Mouse (Mus musculus): ENCODE measurements around the gene Prex1.

Prex1 gene

DNA sequence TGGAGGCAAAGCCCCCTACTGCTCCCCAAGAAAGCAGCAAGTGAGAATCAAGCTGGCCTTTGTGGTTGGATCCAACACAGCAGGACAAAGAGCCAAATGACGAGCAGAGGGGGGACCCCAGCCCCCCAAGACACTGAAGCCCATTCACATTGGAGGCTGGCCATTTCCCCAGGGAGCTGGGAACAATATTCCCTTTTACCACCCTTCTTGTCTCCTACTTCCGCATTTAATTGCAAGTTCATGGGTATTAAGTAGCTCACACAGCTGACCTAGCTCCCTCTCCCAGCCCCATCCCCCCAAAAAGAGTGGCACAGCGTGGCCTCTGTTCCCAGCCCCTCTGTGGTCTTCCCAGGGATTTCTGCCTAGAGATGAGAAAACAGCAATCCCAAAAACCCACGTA is 30.8 kb downstream of the Prex1 start:
- no peak for DNase-seq

DNA sequence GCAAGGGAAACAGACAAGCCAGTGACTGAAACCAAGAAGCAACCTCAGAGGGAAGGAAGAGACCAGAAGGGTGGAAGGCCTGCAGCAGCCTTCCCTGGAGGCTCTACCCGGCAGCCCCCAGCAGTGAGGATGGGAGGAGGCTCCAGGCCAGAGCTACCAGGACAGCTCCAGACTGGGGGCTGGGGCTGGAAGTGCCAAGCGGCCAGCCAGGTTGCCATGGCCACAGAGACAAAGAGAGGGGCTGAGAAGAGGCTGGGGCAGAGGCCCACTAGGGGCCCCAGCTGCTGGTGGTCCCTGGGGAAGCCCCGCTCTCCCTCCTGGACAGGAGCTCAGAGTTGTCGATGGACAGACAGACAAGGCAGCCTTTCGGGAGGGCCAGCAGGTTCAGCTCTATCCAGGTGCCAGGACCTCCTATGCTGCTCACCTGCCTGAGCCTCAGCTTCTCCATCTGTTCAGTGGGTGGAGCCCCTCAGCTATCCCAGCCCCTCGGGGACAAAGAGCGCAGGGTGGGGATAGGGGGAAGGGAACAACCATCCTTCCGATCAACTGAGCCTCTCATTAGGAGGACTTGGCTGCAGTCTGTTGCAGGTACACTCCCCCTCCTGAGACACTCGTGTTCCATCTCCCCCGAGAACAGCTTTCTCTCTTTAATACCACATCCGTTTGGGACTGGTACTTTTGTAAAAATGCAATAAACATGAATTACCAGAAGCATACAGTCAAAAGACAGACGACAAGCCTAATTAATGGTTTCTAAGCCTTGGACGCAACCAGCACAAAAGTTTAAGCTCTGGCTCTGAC is 34.5 kb downstream of the Prex1 start:
- no peak for DNase-seq

DNA sequence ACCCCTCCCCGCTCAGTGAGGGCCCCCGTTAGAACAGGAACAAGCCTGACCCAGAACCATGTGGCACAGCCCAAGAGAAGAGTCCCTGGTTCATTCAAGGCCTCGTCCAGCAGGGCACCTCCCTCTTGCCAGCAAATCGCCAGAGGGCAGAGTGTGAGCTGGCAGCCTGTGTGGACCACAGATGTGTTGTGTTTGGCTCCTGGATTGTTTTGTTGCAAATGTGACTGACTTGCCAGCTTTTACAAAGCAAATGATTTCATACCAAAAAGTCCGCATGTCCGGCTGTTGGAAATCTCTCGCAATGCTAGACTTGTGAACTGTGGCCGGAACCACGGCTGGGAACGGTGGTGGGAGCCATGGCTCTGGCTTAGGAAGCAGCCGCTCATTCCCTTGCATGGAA is 36.7 kb downstream of the Prex1 start:
- no peak for DNase-seq

DNA sequence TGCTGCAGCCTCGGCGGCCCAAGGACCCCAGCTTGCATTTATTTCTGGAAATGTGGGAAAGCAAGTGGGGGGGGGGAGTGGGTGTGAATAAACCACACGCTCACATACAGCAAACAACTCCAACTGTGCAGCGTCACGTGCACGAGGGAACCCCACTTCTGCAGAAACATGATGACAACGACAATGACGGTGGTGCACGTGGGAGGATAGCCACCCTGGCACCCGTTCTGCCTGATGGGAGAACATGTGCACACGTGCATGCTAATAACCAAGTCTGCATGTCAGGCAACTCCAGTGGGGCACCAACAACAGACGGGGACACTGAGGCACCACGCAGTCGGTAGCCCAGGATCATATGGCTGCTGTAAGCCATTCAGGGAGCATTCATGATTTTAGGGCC is 37.1 kb downstream of the Prex1 start:
- DNase-seq, result no peak

DNA sequence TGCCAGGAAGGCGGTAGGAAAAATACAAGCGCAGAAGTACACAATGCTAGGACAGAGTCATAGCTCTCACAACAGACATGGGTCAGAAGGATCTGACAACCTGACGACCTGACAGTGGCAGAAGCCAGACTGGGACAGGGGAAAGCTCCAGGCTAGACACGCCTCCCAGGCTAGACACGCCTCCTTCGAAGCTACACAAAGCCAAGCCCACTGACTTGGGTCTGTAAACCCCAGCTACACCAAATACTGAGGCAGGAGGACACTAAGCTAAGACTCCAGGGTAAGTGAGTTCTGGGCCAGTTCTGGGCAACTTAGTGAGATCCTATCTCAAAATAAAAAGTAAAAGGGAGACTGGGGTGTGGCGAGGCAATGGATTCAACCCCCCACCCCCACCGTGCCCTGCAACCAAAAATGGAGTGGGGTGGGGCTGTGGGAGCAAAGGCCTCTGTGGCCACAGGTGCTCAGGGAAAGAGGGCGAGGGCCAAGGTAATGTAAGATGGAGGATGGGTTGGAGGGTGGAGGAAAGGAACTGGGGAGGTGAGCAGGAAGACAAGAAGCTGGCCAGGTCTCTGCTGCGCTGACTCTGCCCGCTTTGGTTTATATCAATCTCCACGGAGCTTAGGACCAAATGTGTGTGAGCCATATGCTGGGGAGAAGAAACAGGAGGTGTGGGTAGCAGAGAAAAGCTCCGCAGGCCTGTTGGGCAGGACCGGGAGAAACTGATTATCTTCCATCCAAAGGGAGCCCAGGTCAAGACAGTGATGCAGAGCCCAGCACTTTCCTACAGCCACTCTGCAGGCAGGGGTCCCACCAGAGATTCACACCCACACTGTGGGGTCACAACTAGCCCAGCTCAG is 37.8 kb downstream of the Prex1 start:
- no peak for DNase-seq

DNA sequence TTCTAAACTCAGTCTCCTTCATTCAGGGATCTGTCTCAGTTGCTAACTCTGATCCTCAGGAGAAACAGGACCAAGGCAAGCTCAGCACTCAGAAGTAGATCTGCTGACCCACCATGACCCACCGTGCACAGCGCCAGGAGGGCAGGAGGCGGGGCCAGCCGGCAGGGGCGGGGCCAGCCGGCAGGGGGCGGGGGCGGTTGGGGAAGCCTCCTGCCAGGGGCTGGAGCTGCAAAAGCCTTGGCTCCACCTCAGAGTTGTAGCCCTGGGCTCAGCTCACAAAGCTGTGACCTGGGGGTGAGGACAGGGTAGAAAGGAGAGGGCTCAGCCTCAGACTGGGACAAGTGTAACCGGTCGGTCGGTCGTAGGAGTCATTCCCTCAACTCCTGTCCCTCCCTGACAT is 38.9 kb downstream of the Prex1 start:
- DNase-seq, result no peak

DNA sequence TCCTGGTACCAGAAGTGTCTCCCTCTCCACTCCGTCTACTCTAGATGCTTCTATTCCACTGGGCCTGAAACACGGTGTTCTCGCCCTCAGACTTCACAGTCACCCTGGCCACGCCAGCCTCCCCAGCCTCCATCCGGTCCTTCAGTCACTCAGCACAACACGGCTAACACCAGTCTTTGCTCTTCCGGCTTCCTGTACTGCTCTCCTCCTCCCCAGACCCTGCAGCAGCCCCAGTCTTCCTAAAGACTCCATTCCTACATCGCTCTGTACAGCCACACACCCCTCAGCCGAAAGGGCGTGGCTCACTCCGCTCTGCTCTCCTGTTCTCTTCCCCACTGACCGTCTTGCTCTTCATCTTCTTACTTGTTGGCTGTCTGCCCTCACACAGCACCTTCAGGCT is 39.7 kb downstream of the Prex1 start:
- DNase-seq, result no peak

DNA sequence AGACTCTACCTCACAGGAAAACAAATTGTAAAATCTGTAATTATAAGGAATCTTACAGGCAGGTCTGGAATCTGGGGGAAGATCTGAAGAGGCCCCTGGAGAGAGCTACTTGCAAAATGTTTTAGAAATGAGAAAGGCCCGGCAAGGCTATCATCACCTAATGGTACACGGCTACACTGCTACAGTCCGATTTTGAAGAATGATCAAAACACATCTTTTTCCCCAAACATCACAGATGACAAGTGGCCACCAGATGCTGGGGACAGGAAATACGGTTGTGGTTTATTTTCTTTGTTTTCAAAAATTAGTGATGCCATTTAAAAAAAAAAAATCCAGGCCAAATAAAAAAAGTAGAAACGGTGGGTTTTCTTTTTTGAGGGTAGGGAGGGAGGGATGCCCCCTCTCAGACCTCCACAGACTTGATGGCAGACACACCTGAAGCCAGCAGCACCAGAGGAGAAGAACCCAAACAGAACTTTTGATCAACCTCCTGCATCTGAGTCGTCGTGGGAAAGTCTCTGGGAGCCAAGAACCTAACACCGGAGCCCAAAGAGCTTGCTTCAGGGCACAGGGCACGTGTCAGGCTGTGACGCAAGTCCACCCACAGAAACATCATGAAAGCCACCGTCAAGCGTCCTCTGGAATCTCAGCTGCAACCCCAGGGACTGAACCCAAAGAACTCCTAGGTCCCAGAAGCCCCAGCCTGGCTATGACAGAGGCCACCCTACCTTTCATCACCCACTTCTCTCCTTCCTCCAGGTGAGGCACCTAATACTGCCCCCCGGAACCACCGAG is 41.3 kb downstream of the Prex1 start:
- no peak for DNase-seq

DNA sequence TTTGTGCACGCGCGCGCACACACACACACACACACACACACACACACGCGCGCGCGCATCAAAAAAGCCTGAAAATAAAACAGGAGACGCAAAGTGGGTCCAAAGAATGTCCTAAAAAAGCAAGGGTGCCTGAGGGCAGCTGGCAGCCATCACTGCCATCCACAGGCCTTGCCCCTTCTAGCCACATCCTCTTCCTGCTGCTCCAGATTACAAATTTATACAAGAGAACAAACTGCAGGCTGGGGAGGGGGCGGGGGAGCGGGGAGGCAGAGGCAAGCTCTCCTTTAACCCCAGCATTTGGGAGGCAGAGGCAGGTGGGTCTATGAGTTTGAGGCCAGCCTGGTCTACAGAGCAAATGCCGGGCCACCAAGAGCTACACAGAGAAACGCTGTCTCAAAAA is 42.0 kb downstream of the Prex1 start:
- DNase-seq, result peak; percentile 58

DNA sequence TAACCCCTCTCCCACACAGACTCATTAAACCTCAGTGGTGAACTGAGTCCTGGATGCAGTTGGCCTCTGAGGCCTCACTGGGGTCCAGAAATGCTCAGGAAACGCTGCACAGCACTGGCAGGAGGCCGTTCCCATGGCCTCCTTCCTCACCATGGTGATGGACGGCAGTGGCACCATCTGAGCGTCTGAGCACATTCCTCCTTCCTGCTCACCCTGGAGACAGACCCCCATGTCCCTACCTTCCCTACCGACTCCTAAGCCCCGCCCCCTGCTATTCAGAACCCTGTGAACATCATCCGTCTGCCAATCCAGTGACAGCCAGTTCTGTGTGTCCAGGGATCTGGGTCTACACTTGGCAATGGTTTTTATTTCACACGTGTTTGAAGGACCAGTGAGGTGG is 42.6 kb downstream of the Prex1 start:
- DNase-seq, result no peak

DNA sequence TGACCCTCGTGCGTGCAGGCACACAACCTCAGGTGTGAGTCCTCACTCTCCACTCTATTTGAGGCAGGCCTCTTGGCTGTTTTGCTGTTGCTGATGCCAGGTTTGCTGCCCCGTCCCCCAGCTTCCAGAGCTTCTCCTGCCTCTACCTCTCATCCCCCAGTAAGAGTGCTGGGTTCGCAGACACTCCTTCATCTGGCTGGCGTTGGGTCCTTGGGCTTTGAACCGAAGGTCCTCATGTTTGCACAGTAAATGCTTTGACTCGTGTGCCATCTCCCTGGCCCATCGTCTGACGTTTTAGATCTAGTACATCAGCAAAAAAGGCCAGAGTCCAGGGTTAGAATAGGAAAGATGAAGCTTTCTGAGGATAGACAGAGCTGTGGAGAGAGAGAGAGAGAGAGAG is 43.7 kb downstream of the Prex1 start:
- DNase-seq, result no peak

DNA sequence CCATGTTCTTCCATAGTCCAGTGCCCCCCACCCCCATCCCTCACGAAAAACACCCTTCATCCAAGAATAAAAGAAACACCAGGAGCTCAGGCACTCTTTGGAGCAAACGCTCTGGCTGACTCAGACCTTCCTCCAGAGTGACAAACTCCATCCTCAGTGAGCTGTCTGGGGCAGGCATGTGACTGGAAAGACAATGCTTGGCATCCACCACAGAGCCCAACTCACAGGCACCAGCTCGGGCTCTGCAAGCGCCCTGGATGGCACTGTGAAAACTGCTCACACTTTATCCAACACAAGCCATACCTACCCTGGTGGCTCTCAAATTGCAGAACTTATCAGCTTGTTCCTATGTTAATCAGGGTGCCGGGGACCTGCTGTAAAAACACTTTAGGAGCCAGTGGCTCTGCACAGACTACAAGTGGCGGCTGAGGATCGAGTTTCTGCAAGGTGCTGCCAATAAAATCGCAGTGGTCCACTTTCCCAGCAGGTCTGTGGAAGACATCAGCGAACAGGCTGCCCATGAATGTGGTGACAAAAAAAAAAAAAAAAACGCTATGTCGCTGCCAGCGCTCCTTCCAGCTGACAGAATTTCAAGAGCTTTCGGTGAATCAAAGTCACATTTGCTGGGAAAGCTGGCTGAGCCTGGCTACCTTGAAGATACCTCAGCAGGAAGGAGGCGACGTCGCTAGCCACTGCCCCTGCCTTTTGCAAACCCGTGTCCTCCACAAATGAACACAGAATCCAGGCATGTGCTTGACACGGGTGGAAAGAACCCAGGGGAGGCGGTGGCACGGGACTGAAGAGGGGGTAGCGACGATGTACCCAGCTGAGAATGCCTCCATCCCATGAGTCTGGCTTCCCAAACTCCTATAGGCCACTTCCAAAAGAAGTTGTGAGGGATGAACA is 45.6 kb downstream of the Prex1 start:
- DNase-seq, result no peak

DNA sequence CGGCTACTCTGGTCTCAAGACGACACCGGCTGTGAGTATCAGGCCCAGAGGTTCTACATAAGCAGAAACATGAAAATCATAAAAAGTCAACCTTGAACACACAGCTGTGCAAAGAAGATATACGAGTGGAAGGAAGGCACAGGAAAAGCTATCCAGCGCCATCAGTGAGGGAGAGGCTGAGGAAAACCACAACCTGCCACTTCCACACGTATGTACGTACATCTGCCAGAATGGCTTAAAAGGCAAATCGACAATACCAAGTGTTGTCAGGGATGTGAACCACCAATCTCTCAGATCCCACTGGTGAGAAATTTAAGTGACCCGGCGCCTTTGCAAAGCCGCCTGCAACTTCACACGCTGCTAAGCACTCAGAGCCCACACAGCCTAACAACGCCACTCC is 47.5 kb downstream of the Prex1 start:
- DNase-seq, result no peak

DNA sequence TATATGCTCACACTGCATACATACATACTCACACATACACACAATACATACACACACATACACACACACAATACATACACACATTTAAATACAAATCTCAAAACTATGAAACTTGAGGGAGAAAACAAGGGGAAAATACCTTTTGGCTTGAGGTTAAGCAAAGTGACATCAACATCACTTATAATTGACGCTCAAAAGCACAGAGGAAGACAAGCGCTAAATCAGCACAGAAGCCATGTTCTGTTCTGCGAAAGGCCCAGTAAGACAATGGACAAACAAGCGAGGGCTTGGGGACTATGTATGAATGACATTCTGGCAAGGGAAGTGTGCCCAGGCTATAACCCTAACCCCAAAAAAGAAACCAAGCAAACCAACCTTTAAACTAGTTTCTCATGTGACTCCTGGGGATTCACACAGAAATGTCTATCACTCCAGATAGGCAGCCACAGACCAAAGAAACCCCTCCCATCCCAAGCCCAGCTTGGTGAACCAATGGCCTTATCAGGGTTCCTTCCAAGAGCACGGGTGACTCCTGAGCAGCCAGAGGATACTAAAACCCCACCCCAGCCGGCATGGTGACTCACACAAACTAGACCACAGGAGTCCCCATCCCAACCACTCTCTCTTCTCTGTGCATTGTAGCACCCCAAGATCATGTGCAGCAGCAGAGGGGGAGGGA is 48.2 kb downstream of the Prex1 start:
- DNase-seq, result no peak

DNA sequence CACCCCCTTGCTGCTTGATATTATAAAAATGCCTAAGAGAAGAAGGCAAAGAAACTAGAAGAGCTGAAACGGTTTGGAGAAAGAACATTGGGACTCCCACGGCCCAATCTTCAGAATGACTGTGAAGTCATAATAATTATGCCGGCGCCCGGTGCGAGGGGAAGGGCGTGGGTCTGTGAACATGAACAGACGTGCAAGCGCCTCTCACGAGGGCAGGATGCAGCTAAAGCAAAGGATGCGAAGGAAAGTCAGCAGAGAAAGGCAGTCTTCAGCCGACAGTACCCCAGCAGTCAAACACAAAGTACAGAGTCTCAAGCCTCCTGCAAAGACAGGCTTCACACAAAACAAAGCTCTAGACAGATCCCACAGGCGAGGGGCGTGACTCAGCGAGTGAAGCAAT is 49.1 kb downstream of the Prex1 start:
- DNase-seq, result no peak

DNA sequence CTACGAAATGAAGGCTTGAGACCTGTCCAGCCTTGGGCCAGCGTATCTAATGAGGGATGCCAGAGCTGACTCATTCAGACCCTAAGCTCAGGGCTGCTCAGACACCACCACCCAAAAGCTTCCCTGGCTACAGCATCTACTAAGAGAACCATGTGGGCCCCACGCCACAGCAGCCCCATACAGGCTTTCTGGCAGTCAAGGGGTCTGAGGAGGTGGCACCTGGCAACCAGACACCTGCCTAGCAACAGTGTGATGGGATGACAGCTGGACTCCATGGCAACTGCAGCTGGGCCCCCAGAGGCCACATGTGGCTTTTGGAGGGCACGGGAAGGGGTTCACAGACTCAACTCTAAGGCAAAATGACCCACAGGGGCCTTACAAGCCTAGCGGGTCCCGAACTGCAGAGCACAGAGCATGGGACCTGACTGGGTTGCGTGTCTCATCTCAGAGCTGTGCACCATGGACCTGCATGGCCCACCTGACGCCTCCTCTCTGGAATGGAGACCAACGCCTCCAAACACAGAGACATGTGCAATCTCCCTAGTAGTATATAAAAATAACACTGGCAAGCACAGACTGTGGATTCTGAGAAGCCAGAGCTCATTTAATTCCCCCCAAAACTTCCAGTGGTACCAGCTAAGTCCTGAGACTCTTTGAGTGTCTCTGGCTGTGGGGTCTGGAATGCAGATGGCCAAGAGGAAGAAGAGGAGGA is 50.2 kb downstream of the Prex1 start:
- DNase-seq, result peak; percentile 73

DNA sequence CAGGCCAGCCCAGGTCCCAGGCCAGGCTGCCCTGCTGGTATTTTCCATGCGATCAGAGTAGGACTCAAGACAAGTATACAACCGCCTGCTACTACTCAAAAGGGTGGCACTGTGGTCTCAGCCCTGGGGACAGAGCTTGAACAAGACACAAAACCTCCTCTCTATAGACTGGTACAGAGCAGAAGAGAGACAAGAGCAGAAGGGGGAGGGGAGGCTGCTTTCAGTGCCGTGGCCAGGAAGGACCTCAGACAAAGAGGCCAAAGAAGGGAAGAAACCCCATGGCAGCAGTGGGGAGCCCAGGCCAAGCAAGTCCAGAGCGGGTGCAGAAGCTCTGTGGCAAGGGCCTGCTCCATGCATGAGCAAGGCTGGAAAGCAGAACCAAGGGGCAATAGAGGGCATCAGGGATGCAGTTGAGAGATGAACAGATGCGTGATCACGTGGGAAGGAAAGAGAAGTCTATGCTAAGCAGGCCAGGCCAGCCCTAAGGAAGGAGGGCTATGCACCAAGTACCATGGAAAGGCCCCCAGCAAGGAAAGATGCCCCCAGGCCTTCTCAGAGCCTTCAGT is 51.0 kb downstream of the Prex1 start:
- no peak for DNase-seq

DNA sequence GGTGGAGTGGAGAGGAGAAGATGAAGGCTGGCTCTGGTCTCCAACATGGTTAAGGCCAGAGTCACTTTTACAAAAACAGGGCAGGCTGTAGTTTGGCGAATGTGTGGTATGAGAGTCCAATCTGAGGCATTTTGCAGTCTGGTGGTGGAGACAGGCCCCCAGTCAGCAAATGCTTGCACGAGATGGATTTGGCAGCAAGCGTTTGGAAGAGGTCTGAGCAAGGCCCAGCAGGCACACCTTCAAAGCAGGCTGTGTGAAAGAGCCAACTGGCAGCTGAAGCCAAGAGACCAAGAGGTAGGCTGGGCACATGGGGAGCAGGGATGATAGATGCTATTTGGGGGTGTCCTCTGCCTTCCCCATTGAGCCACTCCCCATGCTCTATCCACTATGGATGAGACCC is 51.7 kb downstream of the Prex1 start:
- DNase-seq, result no peak

DNA sequence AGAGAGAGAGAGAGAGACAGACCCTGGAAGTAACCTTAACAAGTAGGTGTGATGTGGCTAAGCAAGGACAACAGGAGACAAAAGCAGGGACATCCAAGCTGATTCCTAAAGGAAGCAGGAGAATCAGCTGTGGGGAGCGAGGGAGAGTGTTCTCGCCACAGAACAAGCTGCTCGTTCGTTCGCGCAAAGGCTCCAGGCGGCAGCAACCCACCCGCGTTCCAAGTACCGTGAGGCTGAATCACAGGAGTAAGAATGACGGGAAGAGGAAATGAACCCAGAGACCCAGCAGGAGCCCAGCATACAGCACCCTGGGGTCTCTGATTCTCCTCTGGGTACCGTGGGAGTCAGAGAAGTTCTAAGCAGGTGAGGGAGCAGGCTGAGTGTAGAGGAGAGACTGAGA is 52.1 kb downstream of the Prex1 start:
- DNase-seq, result no peak

DNA sequence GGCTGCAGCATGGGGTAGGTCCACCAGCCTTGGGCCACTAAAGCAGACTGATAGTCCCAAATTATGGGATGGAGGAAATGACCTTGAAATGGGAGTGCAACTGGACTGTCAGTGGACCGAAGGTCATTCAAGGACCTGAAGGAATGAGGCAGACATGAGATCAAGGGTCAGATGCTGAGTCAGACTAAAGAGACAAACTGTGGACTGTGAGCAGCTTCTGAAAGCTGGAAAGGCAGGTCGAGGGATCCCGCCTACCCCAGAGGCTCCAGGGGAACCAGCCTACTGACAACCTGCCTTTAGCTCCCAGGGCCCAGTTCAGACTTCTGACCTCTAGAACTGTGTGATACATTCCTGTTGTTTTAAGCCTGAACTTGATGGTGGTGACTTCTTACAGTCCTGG is 55.3 kb downstream of the Prex1 start:
- no peak for DNase-seq

Measured in thymus, postnatal 25 days (tissue).